Comparison of ENCODE assay signal across 14 mouse cellular contexts in genomic region chr2:150955859-150956258, GRCm38 (mm10).
"Had no signal": no experiment of that assay in that cellular context is flagged by ENCODE, and none has a peak within 500 bp of the region (broad histone marks: within the 10 kb centered on the region; RNA-seq: fewer than 3 reads in every experiment).

No protein-coding gene starts in this region.

- DNase-seq: lung, adult 18-20 months; lung, embryonic 14.5 days; lung, postnatal 10 days; midbrain, embryonic 14.5 days; right cerebral cortex, postnatal 14 days; right cerebral cortex, postnatal 4 days; spleen, adult 18-20 months; thymus, adult 18-20 months; thymus, postnatal 25 days; thymus, postnatal 4 days had no signal

- H3K27ac ChIP-seq: liver, embryonic 14.5 days; midbrain, embryonic 10.5 days; midbrain, embryonic 12.5 days; neural tube, embryonic 12.5 days had no signal

- H3K27me3 ChIP-seq: midbrain, embryonic 12.5 days; neural tube, embryonic 12.5 days had no signal

- H3K4me1 ChIP-seq: midbrain, embryonic 10.5 days; midbrain, embryonic 12.5 days; neural tube, embryonic 12.5 days had no signal

- H3K4me3 ChIP-seq: midbrain, embryonic 10.5 days; midbrain, embryonic 12.5 days; neural tube, embryonic 12.5 days had no signal

- H3K9ac ChIP-seq: liver, embryonic 14.5 days; lung, embryonic 14.5 days; midbrain, embryonic 12.5 days; neural tube, embryonic 12.5 days had no signal

- H3K9me3 ChIP-seq: midbrain, embryonic 10.5 days; midbrain, embryonic 12.5 days; neural tube, embryonic 12.5 days had no signal

- H3K4me2 ChIP-seq: lung, embryonic 14.5 days; midbrain, embryonic 12.5 days; neural tube, embryonic 12.5 days had no signal
